Mouse (Mus musculus) embryonic facial prominence, embryonic 13.5 days (tissue): ENCODE results near the gene Pigt. TPM values are rescaled to one million over a fixed set of nuclear protein-coding genes. Genes with fewer than 3 reads are reported as not detected.

ENCODE experiments used
- ATAC-seq: fragments of 200-750 bp; cut with Nextera tagmentation; 2 replicates; pipeline ENCODE4 v1.8.0; 2017; ENCODE audit warnings: low read depth; ENCODE audit not compliant: insufficient number of reproducible peaks, insufficient read depth, low FRiP score, low TSS enrichment
- H3K27ac ChIP-seq: fragments of 300-500 bp; sonication (generic); 2 replicates; pipeline ENCODE4 v1.5.1; 2015; ENCODE audit warnings: moderate library complexity, mild to moderate bottlenecking, inconsistent platforms
- H3K27me3 ChIP-seq: fragments of 300-500 bp; sonication (generic); 2 replicates; pipeline ENCODE4 v1.6.1; 2015; ENCODE audit warnings: mild to moderate bottlenecking, inconsistent platforms
- H3K36me3 ChIP-seq: fragments of 300-500 bp; sonication (generic); 2 replicates; pipeline ENCODE4 v1.6.1; 2015; ENCODE audit warnings: mild to moderate bottlenecking, inconsistent platforms
- H3K4me1 ChIP-seq: fragments of 300-500 bp; sonication (generic); 2 replicates; pipeline ENCODE4 v1.6.1; 2015; ENCODE audit warnings: inconsistent platforms
- H3K4me2 ChIP-seq: fragments of 300-500 bp; sonication (generic); 2 replicates; pipeline ENCODE4 v1.6.1; 2015; ENCODE audit warnings: moderate library complexity, mild to moderate bottlenecking, inconsistent platforms
- H3K4me3 ChIP-seq: fragments of 300-500 bp; sonication (generic); 2 replicates; pipeline ENCODE4 v1.5.1; 2015; ENCODE audit warnings: mild to moderate bottlenecking, inconsistent platforms
- H3K9ac ChIP-seq: fragments of 300-500 bp; sonication (generic); 2 replicates; pipeline ENCODE4 v1.6.1; 2015; ENCODE audit warnings: mild to moderate bottlenecking, inconsistent platforms
- H3K9me3 ChIP-seq: fragments of 300-500 bp; sonication (generic); 2 replicates; pipeline ENCODE4 v1.6.1; 2016; ENCODE audit warnings: inconsistent platforms
- WGBS: fragments of 180-500 bp; shearing (Covaris S2); methylation state at CpG from one replicate; pipeline ENCODE4 v1.1.7; 2015; ENCODE audit warnings: mixed read lengths; 5-methylcytosine and 5-hydroxymethylcytosine counted together
- polyA plus RNA-seq: library from polyadenylated mRNA; unstranded; fragments of >200 nt; fragmentation: Nextera tagmentation; extraction: Ambion mirVana; gene quantifications from 2 replicates; pipeline ENCODE4 v1.2.1, GENCODE M21; 2015

Pigt gene
- polyA plus RNA-seq, 1 experiment from 2014 or later, result 52.6 TPM

- no peaks in the 10 kb centered on the region for H3K9me3 ChIP-seq
- peaks cover 36% of the 10 kb centered on the region for H3K4me1 ChIP-seq
- no peaks in the 10 kb centered on the region for H3K27me3 ChIP-seq
- peak within 1 kb of the TSS; percentile 53 for H3K4me2 ChIP-seq
- peak within 1 kb of the TSS; percentile 44 for H3K9ac ChIP-seq
- H3K27ac ChIP-seq, result peak within 1 kb of the TSS; percentile 22; the same call in 1 of the 2 replicates
- 2% methylated on average over 7 of the region's 7 CpGs for WGBS
- H3K36me3 ChIP-seq, result no peaks in the 10 kb centered on the region
- peak within 1 kb of the TSS; percentile 25 for H3K4me3 ChIP-seq
- no peak for ATAC-seq
Observed at GRCm38 (mm10) chr2:164456864-164457300, 40.4 kb upstream of the Pigt start, which contains the start of gene Sys1. Gene Sys1, plus strand, starts transcription at chr2:164456964.

GRCm38 (mm10) chr2:164457942-164458341, 39.4 kb upstream of the Pigt start:
- no peak for ATAC-seq

GRCm38 (mm10) chr2:164458535-164458934, 38.8 kb upstream of the Pigt start:
- ATAC-seq, result no peak
- Histone ChIP-seq H3K4me2 (no peak overlapping the region), H3K4me1 (peaks cover 33% of the 10 kb centered on the region), H3K4me3 (no peak overlapping the region), H3K36me3 (peaks cover 10% of the 10 kb centered on the region), H3K9ac (no peak overlapping the region), H3K27me3 (no peaks in the 10 kb centered on the region), H3K9me3 (no peaks in the 10 kb centered on the region), H3K27ac (no peak overlapping the region)
- WGBS, result 88% methylated on average over 8 of the region's 8 CpGs

More at GRCm38 (mm10) chr2:164457942-164458341, 39.4 kb upstream of the Pigt start:
- no peaks in the 10 kb centered on the region for H3K9me3 ChIP-seq
- H3K27me3 ChIP-seq, result no peaks in the 10 kb centered on the region
- WGBS, result 72% methylated on average over 7 of the region's 7 CpGs
- H3K9ac ChIP-seq, result no peak overlapping the region
- peaks cover 4% of the 10 kb centered on the region; the same call in 1 of the 2 replicates for H3K36me3 ChIP-seq
- no peak overlapping the region for H3K4me3 ChIP-seq
- no peak overlapping the region for H3K27ac ChIP-seq
- no peak overlapping the region for H3K4me2 ChIP-seq
- peaks cover 34% of the 10 kb centered on the region for H3K4me1 ChIP-seq

- Histone ChIP-seq H3K27ac (peak within 1 kb of the TSS; percentile 71), H3K4me2 (peak within 1 kb of the TSS; percentile 80), H3K4me1 (peaks cover 24% of the 10 kb centered on the region), H3K4me3 (peak within 1 kb of the TSS; percentile 82), H3K36me3 (peaks cover 34% of the 10 kb centered on the region), H3K9ac (peak within 1 kb of the TSS; percentile 86), H3K9me3 (no peaks in the 10 kb centered on the region), H3K27me3 (no peaks in the 10 kb centered on the region)
- peak; percentile 95 for ATAC-seq
- WGBS, result under 1% methylated on average over 79 of the region's 79 CpGs
Observed at GRCm38 (mm10) chr2:164460745-164461551, 36.4 kb upstream of the Pigt start, which contains the start of gene Gm20458. Gene Gm20458, plus strand, starts transcription at chr2:164460967.

GRCm38 (mm10) chr2:164465161-164465560, 32.2 kb upstream of the Pigt start:
- no peaks in the 10 kb centered on the region for H3K9me3 ChIP-seq
- no peak overlapping the region for H3K4me3 ChIP-seq
- peaks cover 37% of the 10 kb centered on the region for H3K36me3 ChIP-seq
- no peak for ATAC-seq
- H3K4me1 ChIP-seq, result peaks cover 16% of the 10 kb centered on the region
- H3K9ac ChIP-seq, result no peak overlapping the region
- H3K27ac ChIP-seq, result no peak overlapping the region
- no peak overlapping the region for H3K4me2 ChIP-seq
- H3K27me3 ChIP-seq, result no peaks in the 10 kb centered on the region

- Histone ChIP-seq H3K27ac (no peak overlapping the region), H3K9ac (no peak overlapping the region), H3K9me3 (no peaks in the 10 kb centered on the region), H3K4me2 (no peak overlapping the region), H3K27me3 (no peaks in the 10 kb centered on the region), H3K36me3 (peaks cover 37% of the 10 kb centered on the region), H3K4me3 (no peak overlapping the region), H3K4me1 (peaks cover 14% of the 10 kb centered on the region)
- no peak for ATAC-seq
- WGBS, result 77% methylated on average over 5 of the region's 5 CpGs
Observed at GRCm38 (mm10) chr2:164466787-164467186, 30.5 kb upstream of the Pigt start.

- peaks cover 23% of the 10 kb centered on the region for H3K36me3 ChIP-seq
- H3K4me3 ChIP-seq, result no peak overlapping the region
- no peak for ATAC-seq
- no peaks in the 10 kb centered on the region for H3K9me3 ChIP-seq
- H3K27ac ChIP-seq, result no peak overlapping the region
- 0 out of 2 replicates have a peak, but pooled peaks cover 3% of the 10 kb centered on the region for H3K4me1 ChIP-seq
- no peak overlapping the region for H3K4me2 ChIP-seq
- no peak overlapping the region for H3K9ac ChIP-seq
- no peaks in the 10 kb centered on the region for H3K27me3 ChIP-seq
- WGBS, result 21% methylated on average over 10 of the region's 10 CpGs
Observed at GRCm38 (mm10) chr2:164470254-164470653, 27.1 kb upstream of the Pigt start.

- Histone ChIP-seq H3K4me3 (no peak within 1 kb of the TSS), H3K36me3 (peaks cover 26% of the 10 kb centered on the region), H3K4me1 (no peaks in the 10 kb centered on the region), H3K4me2 (no peak within 1 kb of the TSS), H3K9ac (no peak within 1 kb of the TSS), H3K27ac (no peak within 1 kb of the TSS), H3K9me3 (no peaks in the 10 kb centered on the region), H3K27me3 (no peaks in the 10 kb centered on the region)
- WGBS, result 84% methylated on average over 6 of the region's 6 CpGs
- ATAC-seq, result no peak
Observed at GRCm38 (mm10) chr2:164473624-164474023, 23.7 kb upstream of the Pigt start, which contains the start of gene Trp53tg5. Gene Trp53tg5, minus strand, starts transcription at chr2:164473724.

- Histone ChIP-seq H3K36me3 (peaks cover 8% of the 10 kb centered on the region; the same call in 1 of the 2 replicates), H3K9me3 (no peaks in the 10 kb centered on the region), H3K27me3 (peaks cover 42% of the 10 kb centered on the region), H3K4me3 (peak within 1 kb of the TSS; percentile 68), H3K4me2 (peak within 1 kb of the TSS; percentile 99), H3K4me1 (peaks cover 15% of the 10 kb centered on the region), H3K9ac (peak within 1 kb of the TSS; percentile 72), H3K27ac (no peak within 1 kb of the TSS)
- no peak for ATAC-seq
- 2% methylated on average over 26 of the region's 26 CpGs for WGBS
Observed at GRCm38 (mm10) chr2:164485681-164486257, 11.6 kb upstream of the Pigt start, which contains the start of gene Dbndd2. Gene Dbndd2, plus strand, starts transcription at chr2:164486106.

- Histone ChIP-seq H3K36me3 (peaks cover 8% of the 10 kb centered on the region; the same call in 1 of the 2 replicates), H3K4me1 (peaks cover 15% of the 10 kb centered on the region), H3K27ac (no peak overlapping the region), H3K4me2 (peak overlapping the region; percentile 99), H3K4me3 (peak overlapping the region; percentile 68), H3K9ac (peak overlapping the region; percentile 72), H3K27me3 (peaks cover 42% of the 10 kb centered on the region), H3K9me3 (no peaks in the 10 kb centered on the region)
- under 1% methylated on average over 83 of the region's 90 CpGs for WGBS
- no peak for ATAC-seq
Observed at GRCm38 (mm10) chr2:164486258-164487114, 10.8 kb upstream of the Pigt start.

GRCm38 (mm10) chr2:164487115-164487527, 10.2 kb upstream of the Pigt start:
- Histone ChIP-seq H3K9ac (peak overlapping the region; percentile 72), H3K4me2 (peak overlapping the region; percentile 99), H3K36me3 (peaks cover 8% of the 10 kb centered on the region; the same call in 1 of the 2 replicates), H3K4me3 (peak overlapping the region; percentile 68), H3K27ac (no peak overlapping the region), H3K9me3 (no peaks in the 10 kb centered on the region), H3K4me1 (peaks cover 15% of the 10 kb centered on the region), H3K27me3 (peaks cover 42% of the 10 kb centered on the region)
- 14% methylated on average over 11 of the region's 11 CpGs for WGBS
- no peak for ATAC-seq
